Mouse (Mus musculus) limb, embryonic 14.5 days (tissue): ENCODE results near the gene Fa2h. TPM values are rescaled to one million over a fixed set of nuclear protein-coding genes. Genes with fewer than 3 reads are reported as not detected.

ENCODE experiments used
- ATAC-seq: fragments of 200-750 bp; cut with Nextera tagmentation; 2 replicates; pipeline ENCODE4 v1.8.0; 2017; ENCODE audit warnings: low read depth, moderate number of reproducible peaks, moderate TSS enrichment; ENCODE audit not compliant: low FRiP score
- DNase-seq: peaks from one replicate; pipeline ENCODE4 v3.0.0-alpha.2; 2015; ENCODE audit warnings: low spot score
- H3K27ac ChIP-seq: fragments of 300-500 bp; sonication (generic); replicated peaks from 2 replicates; pipeline ENCODE4 v1.5.1; 2014; ENCODE audit warnings: low read depth, mild to moderate bottlenecking, low read length, moderate library complexity, mixed read lengths
- H3K27me3 ChIP-seq: fragments of 300-500 bp; sonication (generic); 2 replicates; pipeline ENCODE4 v1.6.1; 2014; ENCODE audit warnings: low read length, mixed read lengths; ENCODE audit not compliant: control insufficient read depth, insufficient read depth
- H3K36me3 ChIP-seq: fragments of 300-500 bp; sonication (generic); 2 replicates; pipeline ENCODE4 v1.6.1; 2014; ENCODE audit warnings: mild to moderate bottlenecking, low read length, moderate library complexity, mixed read lengths; ENCODE audit not compliant: control insufficient read depth, insufficient read depth
- H3K4me1 ChIP-seq: fragments of 300-500 bp; sonication (generic); 2 replicates; pipeline ENCODE4 v1.6.1; 2014; ENCODE audit warnings: antibody characterized with exemption, low read length, mixed read lengths; ENCODE audit not compliant: control insufficient read depth, insufficient read depth
- H3K4me2 ChIP-seq: fragments of 300-500 bp; sonication (generic); replicated peaks from 2 replicates; pipeline ENCODE4 v1.6.1; 2014; ENCODE audit warnings: low read depth, mild to moderate bottlenecking, low read length, moderate library complexity; ENCODE audit not compliant: severe bottlenecking
- H3K4me3 ChIP-seq: fragments of 300-500 bp; sonication (generic); replicated peaks from 2 replicates; pipeline ENCODE4 v1.5.1; 2014; ENCODE audit warnings: low read length
- H3K9ac ChIP-seq: fragments of 300-500 bp; sonication (generic); 2 replicates; pipeline ENCODE4 v1.6.1; 2014; ENCODE audit warnings: mild to moderate bottlenecking, low read depth, low read length, moderate library complexity; ENCODE audit not compliant: severe bottlenecking
- H3K9me3 ChIP-seq: fragments of 300-500 bp; sonication (generic); 2 replicates; pipeline ENCODE4 v1.6.1; 2016; ENCODE audit warnings: low read length; ENCODE audit not compliant: control insufficient read depth
- POLR2A ChIP-seq: fragments of 200-500 bp; IDR thresholded peaks from 2 replicates; pipeline ENCODE4 v1.8.0; 2012; ENCODE audit warnings: inconsistent platforms, mild to moderate bottlenecking, moderate library complexity, borderline replicate concordance; ENCODE audit not compliant: insufficient read depth, insufficient read length; ENCODE audit errors: extremely low read depth
- WGBS: fragments of 180-500 bp; shearing (Covaris S2); extraction: QIAGEN DNeasy Blood & Tissue Kit; methylation state at CpG from one replicate; pipeline ENCODE4 v1.1.7; 2014; 5-methylcytosine and 5-hydroxymethylcytosine counted together
- polyA plus RNA-seq, 2 experiments: library from polyadenylated mRNA; depleted of rRNA in 1 of 2; stranded (reverse) in 1 of 2; unstranded in 1 of 2; fragments of >200 nt; fragmentation: Nextera tagmentation in 1 of 2; extraction: Ambion mirVana in 1 of 2; gene quantifications; 2 replicates each; pipeline versions ENCODE4 v1.2.1 to v1.2.3; 2012 to 2014

Gene Fa2h
- polyA plus RNA-seq, 2 experiments, result not detected

DNA sequence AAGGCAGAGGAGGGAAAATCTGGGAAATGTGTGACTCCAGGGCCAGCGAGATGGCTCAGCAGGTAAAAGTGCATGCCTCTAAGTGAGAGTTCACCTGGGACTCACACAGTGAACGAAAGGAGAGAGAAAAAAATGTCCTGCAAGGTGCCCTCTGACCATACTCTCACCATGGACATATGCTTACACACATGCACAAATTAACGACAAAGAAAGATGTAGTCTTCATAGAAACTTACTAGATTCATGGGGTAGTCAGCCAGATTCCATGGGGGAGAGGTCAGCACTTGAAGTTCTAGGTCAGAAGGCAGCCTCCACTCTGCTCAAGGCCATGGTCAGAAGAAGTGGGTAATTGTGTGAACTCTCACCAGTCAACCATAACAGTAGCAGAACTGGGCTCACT lies 53.4 kb downstream of the Fa2h start:
- peaks cover 21% of the 10 kb centered on the region; the same call in 1 of the 2 replicates for H3K27me3 ChIP-seq
- DNase-seq, result no peak
- H3K4me3 ChIP-seq, result no peak overlapping the region
- ATAC-seq, result no peak
- H3K36me3 ChIP-seq, result no peaks in the 10 kb centered on the region
- H3K9me3 ChIP-seq, result no peaks in the 10 kb centered on the region
- no peak for TF ChIP-seq POLR2A
- H3K4me2 ChIP-seq, result no peak overlapping the region
- H3K4me1 ChIP-seq, result peaks cover 3% of the 10 kb centered on the region; the same call in 1 of the 2 replicates
- H3K9ac ChIP-seq, result no peak overlapping the region
- H3K27ac ChIP-seq, result no peak overlapping the region
- WGBS, result 75% methylated on average over 3 of the region's 3 CpGs

DNA sequence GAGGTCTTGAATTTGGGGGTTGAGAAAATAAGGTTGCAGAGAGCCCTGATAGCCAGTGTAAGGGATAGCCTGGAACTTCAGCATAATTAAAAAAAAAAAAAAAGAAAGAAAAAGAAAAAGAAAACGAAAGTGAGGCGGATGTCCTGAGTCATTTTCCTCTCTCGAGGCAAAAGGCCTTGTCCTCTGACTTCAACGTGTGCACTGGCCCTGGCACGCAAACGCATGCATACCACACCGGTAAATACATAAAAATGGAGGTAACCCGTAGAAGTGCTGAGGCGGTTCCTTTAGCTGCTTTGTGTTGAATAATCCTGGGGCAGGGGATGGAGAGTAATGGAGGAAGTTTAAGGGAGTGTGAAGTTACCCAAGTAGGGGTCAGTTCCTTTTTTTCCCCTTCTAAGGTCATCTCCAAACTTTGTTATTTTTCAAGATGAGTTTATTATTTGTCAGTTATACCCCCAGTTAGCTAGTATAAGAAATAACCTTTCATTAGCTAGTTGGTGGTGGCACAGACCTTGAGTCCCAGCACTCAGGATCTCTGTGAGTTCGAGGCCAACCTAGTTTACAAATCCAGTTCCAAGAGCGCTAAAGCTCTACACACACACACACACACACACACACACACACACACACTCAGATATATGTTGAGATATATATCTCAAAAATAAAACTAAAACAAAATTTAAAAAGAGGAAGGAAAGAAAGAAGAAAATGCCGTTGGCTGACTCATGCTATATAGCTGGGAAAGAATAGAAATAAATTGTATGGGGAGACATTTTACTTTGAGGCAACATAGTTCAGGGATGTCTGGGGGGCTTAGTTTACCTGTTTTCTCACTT lies 55.0 kb downstream of the Fa2h start:
- 0 out of 2 replicates have a peak overlapping the region, but pooled peaks have one; percentile 34 for H3K9ac ChIP-seq
- peak overlapping the region; percentile 62 for H3K4me2 ChIP-seq
- H3K27ac ChIP-seq, result no peak overlapping the region
- DNase-seq (no peak), ATAC-seq (no peak)
- peak overlapping the region; percentile 35 for H3K4me3 ChIP-seq
- H3K4me1 ChIP-seq, result peaks cover 3% of the 10 kb centered on the region; the same call in 1 of the 2 replicates
- 44% methylated on average over 12 of the region's 12 CpGs for WGBS
- H3K9me3 ChIP-seq, result no peaks in the 10 kb centered on the region
- H3K27me3 ChIP-seq, result peaks cover 21% of the 10 kb centered on the region; the same call in 1 of the 2 replicates
- TF ChIP-seq POLR2A, result no peak
- no peaks in the 10 kb centered on the region for H3K36me3 ChIP-seq

DNA sequence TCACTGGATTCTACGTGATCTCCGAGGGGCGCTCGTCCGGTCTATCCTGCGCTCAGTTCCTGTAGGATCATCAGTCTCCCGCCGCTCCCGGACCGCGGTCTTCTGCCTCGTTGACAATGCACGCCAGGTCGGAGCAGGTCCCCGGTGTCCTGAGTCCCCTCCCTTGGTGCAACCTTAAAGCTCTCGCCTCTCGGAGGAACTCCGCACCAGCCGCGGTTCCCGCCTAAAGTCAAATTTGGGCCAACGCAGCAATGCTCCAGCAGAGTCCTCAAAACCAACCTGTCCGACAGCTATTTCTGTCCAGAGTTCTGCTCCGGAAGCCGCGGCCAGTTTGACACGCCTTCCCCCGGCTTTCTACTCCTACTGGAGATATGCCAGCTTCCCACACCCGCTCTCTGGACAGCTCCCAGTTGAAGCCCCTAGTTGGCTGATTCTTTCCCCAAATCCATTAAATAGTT lies 55.7 kb downstream of the Fa2h start, which contains the start of gene Mlkl:
Gene Mlkl (minus strand): TSS at position 288 of the 458 bp plus-strand sequence.
- Histone ChIP-seq H3K9ac (peak within 1 kb of the TSS; percentile 34; the same call in 1 of the 2 replicates), H3K27me3 (peaks cover 21% of the 10 kb centered on the region; the same call in 1 of the 2 replicates), H3K4me3 (peak within 1 kb of the TSS; percentile 35), H3K4me1 (peaks cover 3% of the 10 kb centered on the region; the same call in 1 of the 2 replicates), H3K9me3 (no peaks in the 10 kb centered on the region), H3K27ac (no peak within 1 kb of the TSS), H3K4me2 (peak within 1 kb of the TSS; percentile 62), H3K36me3 (no peaks in the 10 kb centered on the region)
- 1% methylated on average over 29 of the region's 29 CpGs for WGBS
- ATAC-seq (no peak), DNase-seq (peak; percentile 53)
- TF ChIP-seq POLR2A, result no peak

DNA sequence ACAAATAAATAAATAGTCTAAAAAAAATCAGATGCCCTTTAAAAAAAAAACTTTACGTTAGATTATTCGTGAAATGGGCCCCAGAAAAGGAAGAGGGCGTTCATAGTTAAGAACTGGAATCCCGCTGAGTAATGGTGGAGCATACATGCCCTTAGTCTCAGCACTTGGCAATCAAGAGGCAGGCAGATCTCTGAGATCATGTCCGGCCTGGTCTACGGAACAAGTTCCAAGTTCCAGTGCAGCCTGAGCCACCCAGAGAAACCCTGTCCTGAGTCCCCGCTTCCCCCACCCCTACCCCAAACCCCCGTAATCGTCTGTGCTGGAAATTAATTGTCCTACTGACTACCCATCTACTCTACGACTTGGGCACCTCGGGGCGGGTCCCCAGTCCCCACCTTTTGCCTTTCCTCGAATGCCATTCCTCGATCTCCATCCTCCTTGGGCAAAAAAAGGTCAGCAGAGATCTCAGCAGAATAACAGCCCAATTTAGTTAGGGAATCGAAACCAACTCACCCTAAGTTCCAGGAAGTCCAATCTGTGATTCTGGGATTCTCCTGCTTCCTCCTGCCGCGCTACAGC lies 56.2 kb downstream of the Fa2h start:
- Histone ChIP-seq H3K4me2 (peak overlapping the region; percentile 62), H3K36me3 (no peaks in the 10 kb centered on the region), H3K9ac (peak overlapping the region; percentile 34; the same call in 1 of the 2 replicates), H3K27ac (no peak overlapping the region), H3K9me3 (no peaks in the 10 kb centered on the region), H3K4me3 (peak overlapping the region; percentile 35), H3K4me1 (peaks cover 3% of the 10 kb centered on the region; the same call in 1 of the 2 replicates), H3K27me3 (peaks cover 21% of the 10 kb centered on the region; the same call in 1 of the 2 replicates)
- ATAC-seq (no peak), DNase-seq (no peak)
- TF ChIP-seq POLR2A, result no peak
- WGBS, result 32% methylated on average over 17 of the region's 17 CpGs

DNA sequence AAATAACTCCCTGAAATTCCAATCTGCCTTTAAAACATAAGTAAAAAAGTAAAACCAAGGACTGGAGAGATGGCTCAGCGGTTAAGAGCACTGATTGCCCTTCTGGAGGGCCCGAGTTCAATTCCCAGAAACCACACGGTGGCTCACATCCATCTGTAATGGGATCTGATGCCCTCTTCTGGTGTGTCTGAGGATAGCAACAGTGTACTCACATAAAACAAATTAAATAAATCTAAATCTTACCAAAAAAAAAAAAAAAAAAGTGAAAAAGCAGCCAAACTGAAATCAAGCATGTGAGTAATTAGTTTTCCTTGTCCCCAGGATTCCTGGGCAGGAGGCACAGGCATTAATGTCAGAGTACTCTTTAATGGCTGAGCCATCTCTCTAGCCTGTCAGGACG lies 56.9 kb downstream of the Fa2h start:
- peaks cover 3% of the 10 kb centered on the region; the same call in 1 of the 2 replicates for H3K4me1 ChIP-seq
- DNase-seq, result no peak
- H3K4me2 ChIP-seq, result no peak overlapping the region
- 75% methylated on average over 4 of the region's 4 CpGs for WGBS
- H3K9me3 ChIP-seq, result no peaks in the 10 kb centered on the region
- ATAC-seq, result no peak
- no peaks in the 10 kb centered on the region for H3K36me3 ChIP-seq
- H3K27ac ChIP-seq, result no peak overlapping the region
- peaks cover 21% of the 10 kb centered on the region; the same call in 1 of the 2 replicates for H3K27me3 ChIP-seq
- H3K9ac ChIP-seq, result no peak overlapping the region
- H3K4me3 ChIP-seq, result no peak overlapping the region
- TF ChIP-seq POLR2A, result no peak
